Mouse (Mus musculus) midbrain, embryonic 14.5 days (tissue): ENCODE data around the gene Smim6. TPM values are rescaled to one million over a fixed set of nuclear protein-coding genes. Genes with fewer than 3 reads are reported as not detected.

ENCODE experiments used
- ATAC-seq: fragments of 200-750 bp; cut with Nextera tagmentation; 2 replicates; pipeline ENCODE4 v1.8.0; 2017; ENCODE audit warnings: moderate number of reproducible peaks, moderate library complexity; ENCODE audit not compliant: low FRiP score, low TSS enrichment
- DNase-seq: peaks from one replicate; pipeline ENCODE4 v3.0.0-alpha.2; 2015
- H3K27ac ChIP-seq: fragments of 300-500 bp; sonication (generic); replicated peaks from 2 replicates; pipeline ENCODE4 v1.5.1; 2014; ENCODE audit warnings: mild to moderate bottlenecking, low read depth, low read length, moderate library complexity
- H3K27me3 ChIP-seq: fragments of 300-500 bp; sonication (generic); 2 replicates; pipeline ENCODE4 v1.6.1; 2014; ENCODE audit warnings: low read length, control low read depth, mixed read lengths; ENCODE audit not compliant: control insufficient read depth, insufficient read depth
- H3K36me3 ChIP-seq: fragments of 300-500 bp; sonication (generic); 2 replicates; pipeline ENCODE4 v1.6.1; 2014; ENCODE audit warnings: low read length, control low read depth; ENCODE audit not compliant: control insufficient read depth, insufficient read depth
- H3K4me1 ChIP-seq: fragments of 300-500 bp; sonication (generic); 2 replicates; pipeline ENCODE4 v1.6.1; 2014; ENCODE audit warnings: mild to moderate bottlenecking, antibody characterized with exemption, low read length, control low read depth; ENCODE audit not compliant: control insufficient read depth, insufficient read depth
- H3K4me2 ChIP-seq: fragments of 300-500 bp; sonication (generic); 2 replicates; pipeline ENCODE4 v1.6.1; 2014; ENCODE audit warnings: mild to moderate bottlenecking, low read length, moderate library complexity
- H3K4me3 ChIP-seq: fragments of 300-500 bp; sonication (generic); replicated peaks from 2 replicates; pipeline ENCODE4 v1.5.1; 2014; ENCODE audit warnings: low read depth, low read length
- H3K9ac ChIP-seq: fragments of 300-500 bp; sonication (generic); replicated peaks from 2 replicates; pipeline ENCODE4 v1.6.1; 2014; ENCODE audit warnings: mild to moderate bottlenecking, low read length, moderate library complexity
- H3K9me3 ChIP-seq: fragments of 300-500 bp; sonication (generic); 2 replicates; pipeline ENCODE4 v1.6.1; 2016; ENCODE audit warnings: low read length, control low read depth, mixed read lengths; ENCODE audit not compliant: control insufficient read depth
- WGBS: fragments of 180-500 bp; shearing (Covaris S2); extraction: QIAGEN DNeasy Blood & Tissue Kit; methylation state at CpG from one replicate; pipeline ENCODE4 v1.1.7; 2014; 5-methylcytosine and 5-hydroxymethylcytosine counted together
- polyA plus RNA-seq: library from polyadenylated mRNA; unstranded; fragments of >200 nt; fragmentation: Nextera tagmentation; extraction: Ambion mirVana; gene quantifications from 2 replicates; pipeline ENCODE4 v1.2.1, GENCODE M21; 2014

The Smim6 gene
- polyA plus RNA-seq, 1 experiment from 2014 or later = 0.22 TPM

DNA sequence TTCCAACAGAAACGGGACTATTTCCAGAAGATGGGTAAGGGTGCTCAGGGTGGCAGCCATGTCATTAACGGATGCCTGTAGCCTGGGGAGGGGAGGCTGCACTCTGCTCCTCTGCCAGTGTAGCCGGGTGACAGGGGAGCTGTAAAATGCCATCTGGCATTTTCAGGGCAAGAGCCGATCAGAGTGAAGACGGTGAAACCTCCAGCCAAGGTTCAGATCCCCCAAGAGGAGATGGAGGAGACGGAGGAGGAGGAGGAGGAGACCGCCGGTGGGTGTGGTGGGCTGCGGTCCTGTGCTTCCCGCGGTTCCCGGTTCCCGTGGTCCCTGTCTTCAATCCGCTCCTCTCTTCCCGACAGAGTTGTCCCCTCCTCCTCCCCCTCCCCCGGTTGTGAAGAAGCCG lies 28.6 kb upstream of the Smim6 start:
- Histone ChIP-seq H3K9me3 (no peaks in the 10 kb centered on the region), H3K27ac (no peak overlapping the region), H3K4me1 (no peaks in the 10 kb centered on the region), H3K36me3 (no peaks in the 10 kb centered on the region), H3K4me3 (no peak overlapping the region), H3K4me2 (no peak overlapping the region), H3K9ac (no peak overlapping the region), H3K27me3 (no peaks in the 10 kb centered on the region)
- ATAC-seq (no peak), DNase-seq (no peak)
- WGBS = 33% methylated on average over 15 of the region's 17 CpGs

DNA sequence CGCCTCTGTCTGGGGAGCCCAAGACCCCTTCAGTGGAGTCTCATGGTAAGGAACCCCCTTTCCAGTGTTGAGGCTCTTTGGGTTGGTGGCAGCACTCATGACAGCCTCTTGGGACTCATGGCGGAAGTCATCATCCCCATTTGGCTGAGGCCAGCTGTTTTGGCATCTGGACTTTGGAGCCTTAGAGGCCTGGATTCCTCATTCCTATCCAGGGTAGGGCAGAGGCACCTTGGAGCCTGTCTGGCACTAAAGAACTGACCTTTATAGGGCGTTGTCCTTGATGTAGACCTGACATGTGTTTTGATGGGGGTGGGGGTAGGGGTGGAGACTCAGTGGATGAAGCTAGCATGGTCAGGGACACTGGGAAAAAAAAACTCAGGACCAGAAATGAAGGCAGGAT lies 27.5 kb upstream of the Smim6 start:
- WGBS = 94% methylated on average over 3 of the region's 3 CpGs
- no peaks in the 10 kb centered on the region for H3K36me3 ChIP-seq

DNA sequence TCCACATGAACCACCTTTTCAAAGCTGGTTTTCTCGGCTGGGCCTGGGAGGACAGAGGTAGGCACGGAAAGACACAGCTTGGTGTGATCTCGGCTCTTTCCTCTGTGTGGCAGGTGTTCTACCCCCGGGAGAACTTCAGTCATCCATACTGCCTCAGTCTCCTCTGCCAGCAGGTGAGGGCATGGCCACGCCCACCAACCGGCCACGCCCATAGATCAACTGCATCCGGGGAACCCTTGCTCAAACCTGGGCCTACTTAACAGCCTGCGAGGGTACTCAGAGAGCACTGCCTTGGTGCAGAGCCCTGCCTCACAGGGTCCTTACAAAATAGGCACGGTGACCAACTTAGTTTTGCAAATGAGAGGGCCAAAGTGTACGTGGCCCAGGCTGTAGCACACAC lies 26.5 kb upstream of the Smim6 start:
- DNase-seq (no peak), ATAC-seq (no peak)
- Histone ChIP-seq H3K9ac (no peak overlapping the region), H3K4me1 (no peaks in the 10 kb centered on the region), H3K9me3 (no peaks in the 10 kb centered on the region), H3K27me3 (no peaks in the 10 kb centered on the region), H3K4me2 (no peak overlapping the region), H3K36me3 (no peaks in the 10 kb centered on the region), H3K4me3 (no peak overlapping the region), H3K27ac (no peak overlapping the region)
- 70% methylated on average over 11 of the region's 11 CpGs for WGBS

More for the DNA sequence above, 27.5 kb upstream of the Smim6 start:
- ATAC-seq = no peak
- no peaks in the 10 kb centered on the region for H3K9me3 ChIP-seq
- H3K4me1 ChIP-seq = no peaks in the 10 kb centered on the region
- DNase-seq = no peak
- H3K4me3 ChIP-seq = no peak overlapping the region
- no peak overlapping the region for H3K27ac ChIP-seq
- no peak overlapping the region for H3K4me2 ChIP-seq
- no peak overlapping the region for H3K9ac ChIP-seq
- no peaks in the 10 kb centered on the region for H3K27me3 ChIP-seq

DNA sequence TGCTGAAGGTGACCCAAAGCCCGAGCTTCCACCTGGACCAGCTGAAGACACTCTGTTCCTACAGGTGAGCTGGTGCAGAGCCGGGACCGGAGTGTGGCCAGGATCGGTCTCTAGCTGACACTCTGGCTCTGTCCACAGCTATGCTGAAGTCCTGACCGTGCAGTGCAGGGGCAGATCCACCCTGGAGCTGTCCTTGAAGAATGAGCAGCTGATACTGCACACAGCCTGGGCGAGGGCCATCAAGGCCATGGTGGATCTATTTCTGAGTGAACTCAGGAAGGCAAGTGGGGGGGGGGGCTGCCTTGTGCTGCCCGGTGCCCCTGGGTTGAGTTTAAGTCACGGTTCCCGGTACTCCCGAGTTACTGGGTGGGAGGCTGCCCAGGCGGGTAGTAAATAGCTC lies 25.4 kb upstream of the Smim6 start:
- no peaks in the 10 kb centered on the region for H3K27me3 ChIP-seq
- 89% methylated on average over 11 of the region's 11 CpGs for WGBS
- no peak overlapping the region for H3K4me2 ChIP-seq
- H3K9me3 ChIP-seq = no peaks in the 10 kb centered on the region
- H3K9ac ChIP-seq = no peak overlapping the region
- DNase-seq = no peak
- no peaks in the 10 kb centered on the region for H3K36me3 ChIP-seq
- H3K4me3 ChIP-seq = no peak overlapping the region
- H3K27ac ChIP-seq = no peak overlapping the region
- no peaks in the 10 kb centered on the region for H3K4me1 ChIP-seq
- ATAC-seq = no peak

DNA sequence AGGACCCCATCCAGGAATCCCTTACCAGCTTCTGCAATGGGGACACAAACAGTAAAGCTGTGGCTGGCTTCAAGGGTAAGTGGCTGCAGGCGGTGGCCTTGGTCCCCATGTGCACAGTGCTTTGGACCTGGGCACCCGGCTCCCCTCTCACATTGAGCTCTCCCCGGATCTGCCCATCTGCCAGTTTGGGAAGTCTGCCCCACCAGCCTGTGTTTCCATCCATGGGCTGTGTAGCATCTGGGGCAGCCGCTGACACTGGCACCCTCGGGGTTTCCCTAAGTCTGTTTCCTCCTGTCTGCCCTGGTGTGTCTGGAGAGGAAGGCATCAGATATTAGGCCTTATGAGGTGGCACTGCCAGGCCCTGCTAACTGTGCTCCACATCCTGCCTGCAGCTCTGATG lies 23.8 kb upstream of the Smim6 start:
- H3K4me2 ChIP-seq = no peak overlapping the region
- no peak overlapping the region; the same call in 1 of the 2 replicates for H3K9ac ChIP-seq
- H3K4me3 ChIP-seq = no peak overlapping the region
- WGBS = 78% methylated on average over 5 of the region's 5 CpGs
- ATAC-seq (no peak), DNase-seq (no peak)
- no peaks in the 10 kb centered on the region for H3K27me3 ChIP-seq
- no peak overlapping the region for H3K27ac ChIP-seq
- H3K4me1 ChIP-seq = no peaks in the 10 kb centered on the region
- H3K36me3 ChIP-seq = peaks cover 6% of the 10 kb centered on the region; the same call in 1 of the 2 replicates
- no peaks in the 10 kb centered on the region for H3K9me3 ChIP-seq

DNA sequence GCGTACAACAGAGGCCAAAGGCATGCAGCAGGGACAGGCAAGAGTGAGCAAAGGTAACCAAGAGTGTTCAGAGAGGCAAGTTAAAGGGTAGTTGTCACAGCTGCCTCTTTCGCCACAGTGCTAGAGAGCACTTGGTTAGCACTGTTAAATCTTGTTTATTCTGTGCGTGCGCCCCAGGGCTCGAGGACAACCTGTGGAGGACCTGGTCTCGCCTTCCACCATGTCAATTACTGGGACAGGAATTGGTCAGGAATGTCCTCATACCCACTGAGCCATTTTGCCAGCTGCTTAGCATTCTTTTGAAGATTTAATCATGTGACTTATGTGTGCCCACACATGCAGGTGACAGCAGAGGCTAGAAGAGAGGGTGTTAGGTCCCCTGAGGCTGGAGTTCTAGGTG lies 22.7 kb upstream of the Smim6 start:
- H3K9ac ChIP-seq = no peak overlapping the region
- H3K9me3 ChIP-seq = no peaks in the 10 kb centered on the region
- no peak overlapping the region for H3K4me3 ChIP-seq
- ATAC-seq = no peak
- no peaks in the 10 kb centered on the region for H3K4me1 ChIP-seq
- 90% methylated on average over 6 of the region's 6 CpGs for whole genome bisulfite sequencing
- no peak overlapping the region for H3K27ac ChIP-seq
- no peak for DNase-seq
- peaks cover 16% of the 10 kb centered on the region for H3K36me3 ChIP-seq
- no peaks in the 10 kb centered on the region for H3K27me3 ChIP-seq
- no peak overlapping the region for H3K4me2 ChIP-seq

DNA sequence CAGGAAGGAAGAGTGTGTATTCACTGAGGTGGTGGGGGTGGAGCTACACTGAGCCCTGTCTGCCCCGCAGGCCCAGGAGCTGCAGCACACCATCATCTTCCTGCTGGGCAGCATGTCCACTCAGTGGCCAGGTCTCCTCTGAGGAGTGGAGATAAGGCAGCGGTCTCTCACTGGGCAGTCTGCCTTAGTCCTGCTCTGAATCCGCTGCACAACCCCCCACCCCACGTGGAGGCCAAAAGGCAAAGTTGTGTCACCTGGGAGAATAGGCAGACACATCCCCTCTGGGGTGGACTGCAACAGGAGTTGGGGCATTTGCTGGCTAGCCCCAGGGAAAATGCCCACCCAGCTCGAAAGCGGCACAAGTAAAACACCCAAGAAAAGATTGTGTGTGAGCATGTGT lies 19.6 kb upstream of the Smim6 start:
- H3K4me2 ChIP-seq = no peak overlapping the region
- peaks cover 44% of the 10 kb centered on the region for H3K36me3 ChIP-seq
- no peak overlapping the region for H3K4me3 ChIP-seq
- ATAC-seq = no peak
- 58% methylated on average over 6 of the region's 6 CpGs for WGBS
- no peaks in the 10 kb centered on the region for H3K9me3 ChIP-seq
- no peak for DNase-seq
- no peaks in the 10 kb centered on the region for H3K27me3 ChIP-seq
- no peaks in the 10 kb centered on the region for H3K4me1 ChIP-seq
- no peak overlapping the region for H3K9ac ChIP-seq
- H3K27ac ChIP-seq = no peak overlapping the region

DNA sequence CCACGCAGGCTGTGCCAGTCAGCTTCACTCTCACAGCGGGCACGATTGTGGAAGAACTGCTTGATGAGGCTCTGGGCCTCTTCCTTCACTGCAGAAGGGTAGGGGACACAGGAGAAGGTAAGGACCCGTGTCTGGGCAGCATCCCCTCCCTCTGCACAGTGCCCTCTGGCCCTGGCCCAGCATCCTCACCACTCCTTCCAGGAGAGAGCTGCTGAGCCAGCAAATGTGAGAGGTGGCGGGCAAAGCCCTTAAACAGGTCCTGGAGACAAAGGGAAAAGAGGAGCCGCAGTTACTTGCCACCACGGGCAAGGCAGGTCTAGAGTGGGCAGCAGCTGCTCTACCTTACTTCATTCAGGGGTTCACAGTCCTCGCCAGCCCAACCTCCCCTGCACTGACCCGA lies 18.7 kb upstream of the Smim6 start:
- H3K4me3 ChIP-seq = no peak overlapping the region
- no peak overlapping the region for H3K4me2 ChIP-seq
- WGBS = 89% methylated on average over 9 of the region's 9 CpGs
- H3K9ac ChIP-seq = no peak overlapping the region
- ATAC-seq (no peak), DNase-seq (no peak)
- H3K36me3 ChIP-seq = peaks cover 44% of the 10 kb centered on the region
- no peaks in the 10 kb centered on the region for H3K9me3 ChIP-seq
- no peaks in the 10 kb centered on the region for H3K27me3 ChIP-seq
- H3K27ac ChIP-seq = no peak overlapping the region
- no peaks in the 10 kb centered on the region for H3K4me1 ChIP-seq

DNA sequence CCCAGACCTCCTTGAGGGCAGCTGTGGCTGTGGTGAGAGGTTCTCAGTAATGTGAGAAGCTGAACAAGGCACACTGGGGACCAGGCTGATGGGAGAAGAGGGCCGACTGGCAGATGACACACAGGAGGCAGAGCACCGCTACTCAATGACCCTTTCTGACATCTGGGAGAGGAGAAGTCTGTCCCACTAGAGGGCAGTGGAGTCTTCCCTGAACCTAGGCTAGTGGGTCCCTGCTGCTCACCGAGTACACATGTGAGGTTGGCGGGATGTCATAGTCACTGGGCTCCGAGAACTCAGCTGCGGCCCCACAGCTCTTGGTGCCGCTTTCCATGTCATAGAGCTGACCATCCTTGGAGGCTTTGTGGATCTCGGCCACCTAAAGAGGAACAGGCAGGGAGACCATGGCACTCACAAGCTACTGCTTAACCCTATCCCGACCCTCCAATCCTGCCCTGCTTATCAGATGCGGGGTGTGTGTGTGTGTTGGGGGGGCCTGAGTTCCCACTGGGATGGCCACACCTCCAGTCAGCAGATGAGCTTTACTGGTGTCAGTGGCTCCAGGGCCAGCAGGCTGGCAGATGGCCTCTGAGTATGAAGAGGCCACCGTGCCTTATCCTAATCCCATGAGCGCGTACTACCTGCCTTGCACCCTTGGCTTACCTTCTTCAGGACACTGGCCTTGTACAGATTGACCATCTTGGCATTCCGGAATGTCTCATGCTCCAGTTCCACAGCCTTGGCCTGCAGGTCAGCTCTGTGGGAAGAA lies 16.9 kb upstream of the Smim6 start:
- Histone ChIP-seq H3K4me2 (no peak overlapping the region), H3K27ac (no peak overlapping the region), H3K4me3 (no peak overlapping the region), H3K4me1 (no peaks in the 10 kb centered on the region), H3K36me3 (peaks cover 44% of the 10 kb centered on the region), H3K9me3 (no peaks in the 10 kb centered on the region), H3K9ac (no peak overlapping the region), H3K27me3 (no peaks in the 10 kb centered on the region)
- DNase-seq = no peak
- WGBS = 69% methylated on average over 14 of the region's 14 CpGs
- no peak for ATAC-seq
